Mouse (Mus musculus): ENCODE data around the gene Schip1.

DNA sequence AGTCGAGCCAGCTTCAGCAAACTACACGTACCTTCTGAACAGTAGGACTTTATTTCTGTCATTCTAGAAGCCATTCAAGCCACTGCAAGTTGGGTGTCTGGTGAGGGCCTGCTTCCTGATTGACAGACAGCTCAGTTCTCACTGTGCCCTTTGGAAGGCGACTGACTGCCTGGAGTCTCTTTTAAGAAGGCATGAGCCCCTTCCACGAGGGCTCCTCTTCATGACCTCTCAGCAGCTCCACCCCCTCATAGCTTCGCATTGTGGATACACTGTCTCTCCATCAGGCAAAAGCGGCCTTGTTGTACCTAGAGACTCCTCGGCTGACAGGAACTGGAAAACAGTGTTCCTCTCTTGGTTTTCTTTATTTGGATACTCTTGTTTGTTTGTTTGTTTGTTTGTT lies 504.1 kb downstream of the Schip1 start:
- TF ChIP-seq POLR2A (IDR thresholded peaks at IDR 0.05; ENCODE audit: control insufficient read depth, low read depth, low read length) (no peak), CTCF (IDR thresholded peaks at IDR 0.05; ENCODE audit: control insufficient read depth, insufficient read depth, insufficient replicate concordance, low read depth, low read length) (no peak)

Data from testis, adult 2 months (tissue).